Mouse (Mus musculus): ENCODE results near the gene Galk1.
"Not testable (repeated sequence)": the region's sequence is repeated elsewhere in the genome, so short reads cannot be mapped to it uniquely, and the experiment has no call there.

The Galk1 gene

DNA sequence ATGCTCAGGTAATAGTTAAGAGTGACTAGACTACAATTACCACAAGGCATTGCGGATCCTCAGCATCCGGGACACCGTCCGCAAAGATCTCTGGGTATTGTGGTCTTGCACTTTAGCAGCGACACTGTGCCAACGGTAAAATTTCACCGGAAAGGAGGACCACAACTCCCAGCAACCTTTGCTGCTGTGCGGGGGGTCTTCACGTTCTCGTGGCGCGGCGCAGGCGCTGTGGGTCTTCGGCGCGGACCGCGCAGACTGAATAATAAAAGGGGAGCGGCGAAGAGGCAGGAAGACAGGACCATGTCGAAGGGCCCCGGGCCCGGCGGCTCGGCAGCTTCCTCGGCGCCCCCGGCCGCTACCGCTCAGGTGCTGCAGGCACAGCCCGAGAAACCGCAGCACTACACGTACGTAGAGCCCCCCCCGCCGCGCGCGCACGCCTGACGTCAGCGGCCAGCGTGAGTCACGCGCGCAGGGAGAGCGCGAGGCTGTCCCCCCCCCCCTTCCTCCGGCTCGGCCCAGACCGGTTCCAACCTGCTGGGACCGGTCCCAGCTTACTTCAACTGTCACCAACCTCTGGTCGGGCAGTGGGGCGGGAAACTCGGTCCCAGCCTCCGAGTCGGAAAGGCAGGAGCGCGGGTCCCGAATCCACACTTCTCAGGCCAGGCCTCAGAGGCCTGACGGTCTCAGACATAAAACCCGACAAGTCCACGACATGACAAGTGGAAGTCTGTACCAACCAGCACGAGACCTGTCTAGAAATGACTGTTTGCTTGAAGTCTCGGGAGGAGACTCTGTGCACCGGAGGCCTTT lies 17.8 kb upstream of the Galk1 start, which contains the start of gene Unk:
Unk (plus strand) TSS at position 235 of the 810 bp plus-strand sequence.
- peak; percentile 96 for DNase-seq

DNA sequence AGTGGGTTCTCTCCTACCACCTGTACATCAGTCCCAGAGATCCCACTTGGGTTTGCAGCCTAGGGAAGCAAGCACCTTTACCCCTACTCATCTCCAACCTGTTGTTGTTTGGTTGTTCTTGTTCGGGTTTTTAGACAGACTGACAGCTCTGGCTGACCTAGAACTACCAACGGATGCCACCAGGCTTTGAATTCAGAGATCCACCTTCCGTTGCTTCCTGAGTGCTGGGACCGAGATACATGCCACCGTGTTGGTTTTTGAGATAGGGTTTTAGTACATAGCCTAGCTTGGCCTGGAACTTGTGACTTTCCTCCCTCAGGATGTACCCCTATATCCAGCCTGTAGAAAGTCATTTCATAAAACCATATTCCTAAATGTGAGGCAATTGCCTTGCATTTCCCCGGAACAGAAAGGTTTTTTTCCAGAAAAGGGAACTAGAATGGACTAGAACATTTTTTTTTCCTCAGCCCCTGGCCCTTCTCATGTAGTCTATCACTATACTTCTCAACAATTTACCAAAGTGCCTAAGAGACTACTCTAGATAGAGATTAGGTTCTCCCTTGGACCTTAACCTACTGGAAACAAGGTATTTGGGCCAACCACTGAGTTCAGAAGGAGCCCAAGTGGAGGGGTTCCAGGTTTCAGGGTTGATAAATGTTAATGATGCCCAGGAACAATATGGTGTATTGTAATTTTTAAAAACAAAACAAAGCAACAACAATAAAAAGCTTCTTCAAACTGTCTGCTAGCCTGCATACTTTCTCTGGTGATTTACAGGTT lies 16.8 kb upstream of the Galk1 start:
- no peak for DNase-seq

DNA sequence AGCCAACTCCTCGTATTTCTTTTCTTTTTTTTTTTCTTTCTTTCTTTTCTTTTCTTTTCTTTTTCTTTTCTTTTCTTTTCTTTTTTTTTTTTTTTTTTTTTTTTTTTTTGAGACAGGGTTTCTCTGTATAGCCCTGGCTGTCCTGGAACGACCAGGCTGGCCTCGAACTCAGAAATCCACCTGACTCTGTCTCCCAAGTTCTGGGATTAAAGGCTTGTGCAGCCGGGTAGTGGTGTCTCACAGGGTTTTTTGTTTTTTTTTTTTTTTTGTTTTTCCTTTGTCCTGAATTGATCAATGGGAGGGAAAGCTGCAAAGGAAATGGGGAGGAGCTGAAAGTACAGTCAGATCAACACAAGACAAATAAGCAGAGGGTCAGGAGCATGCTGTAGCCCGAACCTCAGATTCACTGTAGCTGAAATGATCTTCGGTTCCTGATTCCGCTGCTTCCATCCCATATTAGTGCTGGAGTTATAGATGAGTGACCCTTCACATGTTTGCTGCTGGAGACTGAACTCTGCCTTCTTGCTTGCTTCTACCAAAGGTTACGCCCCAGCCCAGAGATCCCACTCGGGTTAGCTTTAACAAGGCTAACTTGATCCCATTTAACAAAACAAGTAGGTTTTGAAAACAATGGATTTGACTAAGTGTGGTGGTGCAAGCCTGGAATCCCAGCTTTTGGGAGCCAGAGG lies 15.8 kb upstream of the Galk1 start:
- DNase-seq, result no peak

DNA sequence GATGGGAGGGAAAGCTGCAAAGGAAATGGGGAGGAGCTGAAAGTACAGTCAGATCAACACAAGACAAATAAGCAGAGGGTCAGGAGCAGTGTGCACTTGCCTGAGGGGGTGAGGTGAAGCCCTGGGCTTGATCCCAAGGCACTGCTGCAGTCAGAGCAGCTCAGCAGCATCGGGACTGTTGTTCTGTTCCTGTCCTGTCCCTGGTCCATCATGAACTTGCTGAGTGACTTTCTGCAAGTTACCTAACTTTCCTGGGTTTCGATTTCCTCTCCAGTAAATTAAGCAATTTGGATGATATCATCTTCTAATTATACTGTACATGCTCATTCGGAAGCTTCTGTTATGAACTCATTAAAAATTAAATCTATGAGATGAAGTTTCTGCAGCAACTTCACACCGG lies 15.2 kb upstream of the Galk1 start, which contains the start of gene H3f3b:
H3f3b (minus strand) TSS at position 207 of the 400 bp plus-strand sequence.
- DNase-seq, result no peak

GRCm38 (mm10) chr11:116025056-116025845 lies 12.7 kb upstream of the Galk1 start:
- DNase-seq, result no peak

DNA sequence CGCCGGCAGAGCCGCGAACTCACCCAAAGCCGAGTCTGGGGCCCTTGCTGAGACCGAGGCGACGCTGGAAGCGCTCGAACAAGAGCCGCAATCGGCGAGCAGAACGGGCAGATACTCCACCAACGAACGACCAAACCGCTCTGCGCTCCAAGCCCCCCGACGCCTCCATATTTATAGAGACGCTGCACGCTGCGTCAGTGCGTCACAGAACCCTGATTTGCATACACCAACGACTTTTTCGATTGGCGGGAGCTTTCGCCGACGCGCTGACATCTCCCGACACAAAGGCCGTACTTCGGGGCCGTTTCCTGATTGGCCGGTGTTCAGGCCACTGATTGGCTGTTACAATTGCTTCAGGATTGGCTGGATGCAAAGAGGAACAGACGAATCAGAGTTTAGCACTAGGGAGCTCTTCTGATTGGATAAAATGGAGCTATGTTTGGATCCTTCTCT lies 11.9 kb upstream of the Galk1 start:
- DNase-seq, result peak; percentile 96

GRCm38 (mm10) chr11:116023771-116024355 lies 11.3 kb upstream of the Galk1 start:
- peak; percentile 89 for DNase-seq

- DNase-seq, result peak; percentile 34
These were observed 10.7 kb upstream of the Galk1 start for GRCm38 (mm10) chr11:116023074-116023770.

GRCm38 (mm10) chr11:116022256-116022780 lies 9.8 kb upstream of the Galk1 start:
- DNase-seq, result no peak

- no peak for DNase-seq
These were observed 9.1 kb upstream of the Galk1 start for GRCm38 (mm10) chr11:116021328-116022220.

GRCm38 (mm10) chr11:116020519-116020922 lies 8.0 kb upstream of the Galk1 start:
- no peak for DNase-seq

DNA sequence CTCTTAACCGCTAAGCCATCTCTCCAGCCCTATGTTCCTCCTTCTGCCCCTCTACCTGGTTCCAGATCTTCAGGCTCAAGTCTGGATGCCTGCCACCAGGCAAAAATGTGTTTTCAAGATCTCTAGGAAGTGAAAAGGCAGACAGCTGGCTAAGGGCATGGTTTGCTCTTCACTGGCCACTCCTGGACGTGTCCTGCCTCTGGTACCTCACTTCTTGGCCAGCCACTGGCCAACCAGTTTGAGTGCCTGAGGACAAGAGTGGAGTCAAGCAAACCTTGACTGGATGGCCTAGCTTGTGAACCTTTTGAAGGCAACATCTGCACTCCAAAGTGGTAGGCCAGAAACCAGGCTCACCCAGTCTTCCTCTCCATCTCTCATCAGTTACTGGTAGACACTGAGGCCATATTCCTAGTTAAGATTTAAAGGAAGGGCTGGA lies 7.5 kb upstream of the Galk1 start:
- no peak for DNase-seq

GRCm38 (mm10) chr11:116019360-116019791 lies 6.9 kb upstream of the Galk1 start:
- no peak for DNase-seq

DNA sequence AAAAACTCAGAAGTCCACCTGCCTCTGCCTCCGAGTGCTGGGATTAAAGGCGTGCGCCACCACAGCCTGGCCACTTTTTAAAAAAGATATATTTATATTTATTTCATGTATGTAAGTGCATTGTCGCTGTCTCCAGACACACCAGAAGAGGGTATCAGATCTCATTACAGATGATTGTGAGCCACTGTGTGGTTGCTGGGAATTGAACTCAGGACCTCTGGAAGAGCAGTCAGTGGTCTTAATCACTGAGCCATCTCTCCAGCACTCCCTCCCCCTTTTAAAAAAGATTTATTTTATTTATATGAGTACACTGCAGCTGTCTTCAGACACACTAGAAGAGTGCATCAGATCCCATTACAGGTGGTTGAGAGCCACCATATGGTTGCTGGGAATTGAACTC lies 6.3 kb upstream of the Galk1 start:
- DNase-seq, result not testable (repeated sequence)

GRCm38 (mm10) chr11:116018106-116018505 lies 5.6 kb upstream of the Galk1 start:
- peak; percentile 42 for DNase-seq

- DNase-seq, result no peak
These were observed 2.3 kb upstream of the Galk1 start for GRCm38 (mm10) chr11:116014821-116015220.

DNA sequence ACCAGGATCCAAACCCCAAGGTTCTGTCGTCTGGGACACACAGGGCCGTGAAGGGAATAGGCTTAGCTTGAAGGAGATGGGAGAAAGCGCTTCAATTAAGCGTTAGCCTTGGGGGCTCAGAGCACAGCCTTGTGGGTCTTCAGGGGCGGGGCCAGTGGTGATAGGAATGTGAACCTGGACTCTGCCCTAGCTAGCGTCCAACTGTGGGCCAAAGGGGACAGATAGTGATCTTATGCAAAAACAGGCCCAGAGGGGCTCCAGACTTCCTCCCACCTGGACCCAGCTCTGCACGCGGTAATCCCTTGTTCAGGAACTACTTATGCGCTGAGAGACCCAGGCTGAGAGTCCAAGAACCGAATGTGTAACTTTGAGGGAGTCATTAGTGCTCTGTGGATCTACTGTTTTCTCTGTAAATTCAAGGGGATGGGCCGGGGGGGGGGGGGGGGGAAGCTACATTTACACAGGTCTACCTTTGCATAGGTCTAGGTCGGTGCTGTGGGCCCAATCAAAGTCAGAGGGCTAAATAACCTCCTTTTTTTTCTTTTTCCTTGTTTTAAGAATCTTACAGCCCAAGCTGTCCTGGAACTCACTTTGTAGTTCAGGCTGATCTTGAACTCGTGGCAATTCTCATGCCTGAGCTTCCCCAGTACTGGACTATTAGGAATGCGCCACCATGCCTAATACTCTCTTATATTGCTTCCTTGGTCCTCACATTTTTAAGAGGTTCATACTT lies 824 bp downstream of the Galk1 start:
- DNase-seq, result no peak

GRCm38 (mm10) chr11:116010948-116011347 lies 1.6 kb downstream of the Galk1 start:
- DNase-seq, result no peak

GRCm38 (mm10) chr11:116010146-116010545 lies 2.4 kb downstream of the Galk1 start:
- DNase-seq, result no peak
